Mouse (Mus musculus): ENCODE data around the gene Tmem150b. TPM values are rescaled to one million over a fixed set of nuclear protein-coding genes. Genes with fewer than 3 reads are reported as not detected.

Tmem150b gene
- total and polyA plus RNA-seq, 3 experiments = 0.31 to 1.4 TPM; not detected in 1

GRCm38 (mm10) chr7:4747156-4747899, 22.3 kb upstream of the Tmem150b start:
- TF ChIP-seq TCF12 (IDR thresholded peaks at IDR 0.05; ENCODE audit: low read depth, low read length) = peak; percentile 49; the same call in 1 of the 2 replicates
- peak; percentile 69 for TF ChIP-seq TAL1 (IDR thresholded peaks at IDR 0.05; ENCODE audit: low read length)
- TF ChIP-seq GATA1 (IDR thresholded peaks at IDR 0.05; ENCODE audit: low read depth, low read length) = peak; percentile 51
- peak; percentile 60 to 72; a peak in 3 of 4 replicates for TF ChIP-seq EP300 (IDR thresholded peaks at IDR 0.05; ENCODE audit: low read depth in 1 of 2, low read length in 2 of 2)
- peak; percentile 54 for TF ChIP-seq MYB (IDR thresholded peaks at IDR 0.05; ENCODE audit: low read depth, low read length)
- no peak for TF ChIP-seq SMC3 (IDR thresholded peaks at IDR 0.05; ENCODE audit: low read depth, low read length)
- no peak for TF ChIP-seq HCFC1 (IDR thresholded peaks at IDR 0.05; ENCODE audit: low read depth, low read length)
- TF ChIP-seq TBP (IDR thresholded peaks at IDR 0.05; ENCODE audit: low read depth, low read length) = peak; percentile 89
- 0 out of 2 replicates have a peak, but pooled peaks have one; percentile 15 for TF ChIP-seq RCOR1 (IDR thresholded peaks at IDR 0.05; ENCODE audit: low read depth, low read length)
- H3K4me1 ChIP-seq (ENCODE audit: control insufficient read depth in 1 of 2, insufficient read depth in 2 of 2, low read length in 2 of 2) = peaks cover 0 to 13% of the 10 kb centered on the region in 2 experiments; a peak in 3 of 4 replicates
- no peak overlapping the region for H3K4me3 ChIP-seq (ENCODE audit: control insufficient read depth in 1 of 2, insufficient read depth in 1 of 2, low read depth in 2 of 2, low read length in 2 of 2)
- no peaks in the 10 kb centered on the region for H3K9me3 ChIP-seq (replicated peaks; ENCODE audit: insufficient read depth, low read length)
- no peak overlapping the region for H3K9ac ChIP-seq (ENCODE audit: control insufficient read depth, low read depth, low read length, poor library complexity, severe bottlenecking)
- H3K79me2 ChIP-seq (ENCODE audit: control insufficient read depth, insufficient read depth, low read length, poor library complexity) = no peaks in the 10 kb centered on the region
- H3K27ac ChIP-seq (ENCODE audit: control insufficient read depth, low read depth, low read length) = peak overlapping the region; percentile 40; the same call in 1 of the 2 replicates
- no peaks in the 10 kb centered on the region for H3K36me3 ChIP-seq (ENCODE audit: control insufficient read depth in 1 of 2, insufficient read depth in 2 of 2, low read length in 2 of 2)
- DNase-seq (ENCODE audit: low read depth, low spot score) = peak; percentile 61
- no peaks in the 10 kb centered on the region for H3K27me3 ChIP-seq (ENCODE audit: control insufficient read depth in 1 of 2, insufficient read depth in 2 of 2, low read length in 2 of 2)

- no peak for DNase-seq (ENCODE audit: low read depth, low spot score)
- Histone ChIP-seq H3K27ac (ENCODE audit: control insufficient read depth, low read depth, low read length) (no peak overlapping the region), H3K9ac (ENCODE audit: control insufficient read depth, low read depth, low read length, poor library complexity, severe bottlenecking) (no peak overlapping the region)
Observed at GRCm38 (mm10) chr7:4746326-4746980, 21.4 kb upstream of the Tmem150b start.

GRCm38 (mm10) chr7:4744886-4745285, 19.8 kb upstream of the Tmem150b start:
- Histone ChIP-seq H3K9me3 (replicated peaks; ENCODE audit: insufficient read depth, low read length) (no peaks in the 10 kb centered on the region), H3K4me3 (ENCODE audit: control insufficient read depth in 1 of 2, insufficient read depth in 1 of 2, low read depth in 2 of 2, low read length in 2 of 2) (no peak overlapping the region), H3K27ac (ENCODE audit: control insufficient read depth, low read depth, low read length) (no peak overlapping the region), H3K27me3 (ENCODE audit: control insufficient read depth in 1 of 2, insufficient read depth in 2 of 2, low read length in 2 of 2) (no peaks in the 10 kb centered on the region), H3K9ac (ENCODE audit: control insufficient read depth, low read depth, low read length, poor library complexity, severe bottlenecking) (no peak overlapping the region), H3K36me3 (ENCODE audit: control insufficient read depth in 1 of 2, insufficient read depth in 2 of 2, low read length in 2 of 2) (no peaks in the 10 kb centered on the region), H3K4me1 (ENCODE audit: control insufficient read depth in 1 of 2, insufficient read depth in 2 of 2, low read length in 2 of 2) (peaks cover 2 to 9% of the 10 kb centered on the region in 2 experiments; a peak in 3 of 4 replicates), H3K79me2 (ENCODE audit: control insufficient read depth, insufficient read depth, low read length, poor library complexity) (no peaks in the 10 kb centered on the region; the same call in 1 of the 2 replicates)
- TF ChIP-seq MYB (IDR thresholded peaks at IDR 0.05; ENCODE audit: low read depth, low read length) (no peak), GABPA (IDR thresholded peaks at IDR 0.05; ENCODE audit: low read depth, low read length) (no peak), POLR2AphosphoS2 (IDR thresholded peaks at IDR 0.05; ENCODE audit: low read length) (no peak)
- DNase-seq (ENCODE audit: low read depth, low spot score) = no peak

More at GRCm38 (mm10) chr7:4746326-4746980, 21.4 kb upstream of the Tmem150b start:
- no peaks in the 10 kb centered on the region for H3K36me3 ChIP-seq (ENCODE audit: control insufficient read depth in 1 of 2, insufficient read depth in 2 of 2, low read length in 2 of 2)
- H3K9me3 ChIP-seq (replicated peaks; ENCODE audit: insufficient read depth, low read length) = no peaks in the 10 kb centered on the region
- TF ChIP-seq UBTF (IDR thresholded peaks at IDR 0.05; ENCODE audit: borderline replicate concordance, insufficient read depth, low read depth, low read length) = no peak
- H3K4me1 ChIP-seq (ENCODE audit: control insufficient read depth in 1 of 2, insufficient read depth in 2 of 2, low read length in 2 of 2) = peaks cover 0 to 7% of the 10 kb centered on the region in 2 experiments; a peak in 2 of 4 replicates
- H3K4me3 ChIP-seq (ENCODE audit: control insufficient read depth in 1 of 2, insufficient read depth in 1 of 2, low read depth in 2 of 2, low read length in 2 of 2) = no peak overlapping the region
- H3K79me2 ChIP-seq (ENCODE audit: control insufficient read depth, insufficient read depth, low read length, poor library complexity) = no peaks in the 10 kb centered on the region
- H3K27me3 ChIP-seq (ENCODE audit: control insufficient read depth in 1 of 2, insufficient read depth in 2 of 2, low read length in 2 of 2) = no peaks in the 10 kb centered on the region

Data from MEL (cell line).